Mouse (Mus musculus): Measurements from ENCODE around the gene Ccdc85c. TPM values are rescaled to one million over a fixed set of nuclear protein-coding genes. Genes with fewer than 3 reads are reported as not detected.
A peak's percentile ranks its signal among the peaks of the same experiment; 100 is the strongest.

The Ccdc85c gene
- polyA plus RNA-seq, 1 experiment from 2014 or later: 8.2 TPM

DNA sequence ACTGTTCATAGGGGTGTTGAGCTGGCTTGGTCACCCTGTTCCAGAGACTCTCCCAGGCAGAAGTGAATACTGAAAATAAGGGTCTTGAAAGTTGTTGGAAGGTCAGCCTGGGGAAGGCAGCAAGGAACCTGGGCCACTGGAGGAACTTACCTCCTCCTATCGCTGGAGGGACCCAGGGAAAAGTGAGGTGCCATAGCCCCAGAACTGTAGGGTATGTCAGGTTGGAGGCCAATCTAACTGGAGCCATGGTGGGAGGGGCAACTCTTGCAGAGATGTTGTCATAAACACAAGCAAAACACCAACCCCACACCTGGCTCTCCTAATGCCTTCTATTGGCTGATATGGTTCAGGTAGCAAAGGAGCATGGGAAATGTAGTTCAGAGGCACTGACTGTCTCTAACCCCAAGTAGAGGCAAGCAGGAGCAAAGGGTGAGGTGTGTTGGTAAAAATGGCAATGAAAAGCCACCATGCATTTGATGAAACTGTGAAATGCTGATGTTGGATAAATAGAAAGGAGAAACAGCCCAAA is 38.1 kb upstream of the Ccdc85c start:
- Histone ChIP-seq H3K4me1 (ENCODE audit: control insufficient read depth in 2 of 2, insufficient read depth in 2 of 2, low read length in 2 of 2) (peaks cover 0 to 1% of the 10 kb centered on the region in 2 experiments; a peak in 3 of 4 replicates), H3K27me3 (ENCODE audit: control insufficient read depth, insufficient read depth, low read length) (peaks cover 27% of the 10 kb centered on the region), H3K27ac (replicated peaks in 1 of 2; ENCODE audit: control insufficient read depth in 1 of 2, insufficient read depth in 1 of 2, low read depth in 2 of 2, low read length in 2 of 2) (no peak overlapping the region), H3K36me3 (ENCODE audit: control insufficient read depth, insufficient read depth, low read length) (no peaks in the 10 kb centered on the region), H3K4me3 (ENCODE audit: control insufficient read depth in 1 of 2, insufficient read depth in 1 of 2, low read depth in 1 of 2, low read length in 2 of 2) (no peak overlapping the region), H3K9ac (ENCODE audit: low read length) (no peak overlapping the region), H3K9me3 (ENCODE audit: control insufficient read depth, low read length) (no peaks in the 10 kb centered on the region), H3K4me2 (ENCODE audit: low read length) (no peak overlapping the region)
- WGBS: 78% methylated on average over 1 of the region's 1 CpGs
- no peak for ATAC-seq (ENCODE audit: insufficient number of reproducible peaks, insufficient read depth, low FRiP score, low read depth)

GRCm38 (mm10) chr12:108312432-108312851 is 37.2 kb upstream of the Ccdc85c start:
- Histone ChIP-seq H3K9ac (ENCODE audit: low read length) (no peak overlapping the region), H3K4me2 (ENCODE audit: low read length) (no peak overlapping the region), H3K9me3 (ENCODE audit: control insufficient read depth, low read length) (no peaks in the 10 kb centered on the region), H3K27me3 (ENCODE audit: control insufficient read depth, insufficient read depth, low read length) (peaks cover 18% of the 10 kb centered on the region), H3K4me1 (ENCODE audit: control insufficient read depth in 2 of 2, insufficient read depth in 2 of 2, low read length in 2 of 2) (peaks cover 2 to 3% of the 10 kb centered on the region in 2 experiments; a peak in 2 of 4 replicates), H3K4me3 (ENCODE audit: control insufficient read depth in 1 of 2, insufficient read depth in 1 of 2, low read depth in 1 of 2, low read length in 2 of 2) (no peak overlapping the region), H3K27ac (replicated peaks in 1 of 2; ENCODE audit: control insufficient read depth in 1 of 2, insufficient read depth in 1 of 2, low read depth in 2 of 2, low read length in 2 of 2) (no peak overlapping the region), H3K36me3 (ENCODE audit: control insufficient read depth, insufficient read depth, low read length) (no peaks in the 10 kb centered on the region)
- no peak for ATAC-seq (ENCODE audit: insufficient number of reproducible peaks, insufficient read depth, low FRiP score, low read depth)
- 48% methylated on average over 6 of the region's 6 CpGs for WGBS

- Histone ChIP-seq H3K36me3 (ENCODE audit: control insufficient read depth, insufficient read depth, low read length) (no peaks in the 10 kb centered on the region), H3K9me3 (ENCODE audit: control insufficient read depth, low read length) (no peaks in the 10 kb centered on the region), H3K27me3 (ENCODE audit: control insufficient read depth, insufficient read depth, low read length) (peaks cover 15% of the 10 kb centered on the region), H3K4me3 (ENCODE audit: control insufficient read depth in 1 of 2, insufficient read depth in 1 of 2, low read depth in 1 of 2, low read length in 2 of 2) (no peak overlapping the region), H3K4me2 (ENCODE audit: low read length) (no peak overlapping the region), H3K27ac (replicated peaks in 1 of 2; ENCODE audit: control insufficient read depth in 1 of 2, insufficient read depth in 1 of 2, low read depth in 2 of 2, low read length in 2 of 2) (no peak overlapping the region), H3K4me1 (ENCODE audit: control insufficient read depth in 2 of 2, insufficient read depth in 2 of 2, low read length in 2 of 2) (peaks cover 3 to 7% of the 10 kb centered on the region in 2 experiments; a peak in 2 of 4 replicates), H3K9ac (ENCODE audit: low read length) (no peak overlapping the region)
- 90% methylated on average over 27 of the region's 27 CpGs for WGBS
- ATAC-seq (ENCODE audit: insufficient number of reproducible peaks, insufficient read depth, low FRiP score, low read depth): no peak
Observed at GRCm38 (mm10) chr12:108311741-108312290, 36.6 kb upstream of the Ccdc85c start.

GRCm38 (mm10) chr12:108310456-108311027 is 35.3 kb upstream of the Ccdc85c start:
- H3K4me1 ChIP-seq (ENCODE audit: control insufficient read depth in 2 of 2, insufficient read depth in 2 of 2, low read length in 2 of 2): peaks cover 6 to 13% of the 10 kb centered on the region in 2 experiments; a peak in 3 of 4 replicates
- H3K9me3 ChIP-seq (ENCODE audit: control insufficient read depth, low read length): no peaks in the 10 kb centered on the region
- H3K36me3 ChIP-seq (ENCODE audit: control insufficient read depth, insufficient read depth, low read length): no peaks in the 10 kb centered on the region
- no peak overlapping the region for H3K9ac ChIP-seq (ENCODE audit: low read length)
- H3K4me2 ChIP-seq (ENCODE audit: low read length): no peak overlapping the region
- no peak overlapping the region for H3K27ac ChIP-seq (replicated peaks in 1 of 2; ENCODE audit: control insufficient read depth in 1 of 2, insufficient read depth in 1 of 2, low read depth in 2 of 2, low read length in 2 of 2)
- ATAC-seq (ENCODE audit: insufficient number of reproducible peaks, insufficient read depth, low FRiP score, low read depth): no peak
- WGBS: 59% methylated on average over 7 of the region's 7 CpGs
- H3K4me3 ChIP-seq (ENCODE audit: control insufficient read depth in 1 of 2, insufficient read depth in 1 of 2, low read depth in 1 of 2, low read length in 2 of 2): no peak overlapping the region
- H3K27me3 ChIP-seq (ENCODE audit: control insufficient read depth, insufficient read depth, low read length): peaks cover 9% of the 10 kb centered on the region

DNA sequence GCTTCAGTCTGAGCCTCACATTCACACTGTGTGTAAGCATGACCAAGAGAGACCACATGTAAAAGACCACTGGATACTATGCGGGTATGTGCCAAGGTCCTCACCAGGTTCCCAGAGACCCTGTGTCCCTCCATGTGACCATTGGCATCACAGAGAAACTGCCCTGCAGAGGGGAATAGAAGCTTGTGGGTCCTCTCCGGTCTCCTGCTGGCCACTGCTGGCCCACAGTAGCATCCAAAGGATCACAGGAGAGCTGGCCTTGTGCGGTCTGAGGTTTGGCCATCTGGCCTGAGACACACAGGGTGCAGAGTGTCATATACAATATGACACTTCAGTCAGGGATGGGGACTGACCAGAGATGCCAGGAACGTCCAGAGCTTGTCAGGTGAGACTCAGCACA is 34.8 kb upstream of the Ccdc85c start:
- Histone ChIP-seq H3K4me1 (ENCODE audit: control insufficient read depth in 2 of 2, insufficient read depth in 2 of 2, low read length in 2 of 2) (peaks cover 6 to 13% of the 10 kb centered on the region in 2 experiments; a peak in 3 of 4 replicates), H3K27me3 (ENCODE audit: control insufficient read depth, insufficient read depth, low read length) (peaks cover 14% of the 10 kb centered on the region), H3K9me3 (ENCODE audit: control insufficient read depth, low read length) (no peaks in the 10 kb centered on the region), H3K36me3 (ENCODE audit: control insufficient read depth, insufficient read depth, low read length) (no peaks in the 10 kb centered on the region), H3K27ac (replicated peaks in 1 of 2; ENCODE audit: control insufficient read depth in 1 of 2, insufficient read depth in 1 of 2, low read depth in 2 of 2, low read length in 2 of 2) (no peak overlapping the region), H3K9ac (ENCODE audit: low read length) (no peak overlapping the region), H3K4me2 (ENCODE audit: low read length) (no peak overlapping the region), H3K4me3 (ENCODE audit: control insufficient read depth in 1 of 2, insufficient read depth in 1 of 2, low read depth in 1 of 2, low read length in 2 of 2) (no peak overlapping the region)
- WGBS: 78% methylated on average over 4 of the region's 4 CpGs
- ATAC-seq (ENCODE audit: insufficient number of reproducible peaks, insufficient read depth, low FRiP score, low read depth): no peak

DNA sequence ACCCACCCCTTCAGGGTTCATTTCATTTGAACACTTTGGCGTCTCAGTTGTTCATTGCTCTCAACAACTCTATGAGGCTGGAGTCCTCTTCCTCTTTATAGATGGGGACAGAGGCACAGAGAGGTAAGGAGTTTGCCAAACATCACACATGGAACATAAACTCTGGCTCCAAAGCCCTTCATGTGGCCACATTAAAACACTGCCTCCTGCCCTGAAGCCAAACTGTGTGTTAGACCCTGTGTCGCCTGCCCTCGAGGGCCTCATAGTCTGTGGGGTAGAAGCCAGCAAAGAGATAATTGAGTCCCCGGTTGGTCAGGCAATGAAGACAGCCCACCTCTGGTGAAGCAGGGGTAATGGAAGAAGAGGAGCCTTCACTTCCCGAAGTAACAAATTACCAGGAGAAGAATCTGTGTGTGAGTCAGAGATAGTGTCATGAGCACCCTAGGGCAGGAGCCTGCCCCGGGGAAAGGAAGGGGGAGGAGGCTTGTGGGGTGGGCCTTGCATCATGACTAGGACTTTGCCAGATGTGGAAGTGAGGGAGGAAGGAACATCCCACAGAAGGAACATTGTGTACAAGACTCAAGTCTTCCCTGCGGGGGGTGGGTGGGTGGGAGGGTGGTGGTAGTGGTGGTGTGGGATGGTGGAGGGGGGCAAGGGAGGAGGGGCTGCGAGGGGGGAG is 34.0 kb upstream of the Ccdc85c start:
- ATAC-seq (ENCODE audit: insufficient number of reproducible peaks, insufficient read depth, low FRiP score, low read depth): no peak
- Histone ChIP-seq H3K9ac (ENCODE audit: low read length) (no peak overlapping the region), H3K27ac (replicated peaks in 1 of 2; ENCODE audit: control insufficient read depth in 1 of 2, insufficient read depth in 1 of 2, low read depth in 2 of 2, low read length in 2 of 2) (0 out of 4 replicates have a peak overlapping the region, but pooled peaks of 1 of the 2 experiments have one; percentile 2), H3K27me3 (ENCODE audit: control insufficient read depth, insufficient read depth, low read length) (peaks cover 15% of the 10 kb centered on the region), H3K4me3 (ENCODE audit: control insufficient read depth in 1 of 2, insufficient read depth in 1 of 2, low read depth in 1 of 2, low read length in 2 of 2) (no peak overlapping the region), H3K36me3 (ENCODE audit: control insufficient read depth, insufficient read depth, low read length) (no peaks in the 10 kb centered on the region), H3K4me1 (ENCODE audit: control insufficient read depth in 2 of 2, insufficient read depth in 2 of 2, low read length in 2 of 2) (peaks cover 6 to 13% of the 10 kb centered on the region in 2 experiments; a peak in 3 of 4 replicates), H3K9me3 (ENCODE audit: control insufficient read depth, low read length) (no peaks in the 10 kb centered on the region), H3K4me2 (ENCODE audit: low read length) (no peak overlapping the region)
- WGBS: 50% methylated on average over 7 of the region's 8 CpGs

DNA sequence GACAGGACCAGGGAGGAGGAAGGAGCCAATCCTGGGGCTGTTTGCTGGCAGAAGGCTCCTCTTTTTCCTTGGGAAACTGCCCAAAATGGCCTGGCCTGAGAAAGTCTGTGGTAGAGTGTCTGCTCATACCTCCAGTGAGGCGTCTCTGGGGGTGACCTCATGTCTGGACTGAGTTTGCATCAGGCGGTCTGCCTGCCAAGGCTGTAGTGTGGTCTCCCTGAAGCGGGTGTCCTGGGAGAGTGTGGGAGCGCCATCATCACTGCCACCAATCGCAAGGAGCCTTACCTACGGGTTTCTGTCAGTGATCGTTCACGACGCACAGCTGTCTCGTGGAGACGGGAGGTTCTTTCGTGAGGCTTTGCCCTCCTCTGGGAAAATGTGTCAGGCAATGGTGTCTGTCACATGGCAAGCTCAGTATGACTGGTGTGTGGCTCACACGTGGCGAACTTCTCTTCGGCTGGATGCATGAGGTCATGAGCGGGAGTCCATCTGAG is 33.2 kb upstream of the Ccdc85c start:
- Histone ChIP-seq H3K27me3 (ENCODE audit: control insufficient read depth, insufficient read depth, low read length) (peaks cover 15% of the 10 kb centered on the region), H3K27ac (replicated peaks in 1 of 2; ENCODE audit: control insufficient read depth in 1 of 2, insufficient read depth in 1 of 2, low read depth in 2 of 2, low read length in 2 of 2) (peak overlapping the region in 1 of 2 experiments; percentile 30; a peak in 1 of 4 replicates), H3K4me1 (ENCODE audit: control insufficient read depth in 2 of 2, insufficient read depth in 2 of 2, low read length in 2 of 2) (peaks cover 6 to 13% of the 10 kb centered on the region in 2 experiments; a peak in 3 of 4 replicates), H3K4me3 (ENCODE audit: control insufficient read depth in 1 of 2, insufficient read depth in 1 of 2, low read depth in 1 of 2, low read length in 2 of 2) (no peak overlapping the region), H3K36me3 (ENCODE audit: control insufficient read depth, insufficient read depth, low read length) (no peaks in the 10 kb centered on the region), H3K4me2 (ENCODE audit: low read length) (no peak overlapping the region), H3K9ac (ENCODE audit: low read length) (no peak overlapping the region), H3K9me3 (ENCODE audit: control insufficient read depth, low read length) (no peaks in the 10 kb centered on the region)
- WGBS: 76% methylated on average over 16 of the region's 16 CpGs
- peak; percentile 33; the same call in 1 of the 2 replicates for ATAC-seq (ENCODE audit: insufficient number of reproducible peaks, insufficient read depth, low FRiP score, low read depth)

Measured in heart, embryonic 14.5 days (tissue).